Mouse (Mus musculus) CD8-positive naive resting alpha-beta T cell, adult 57 days (primary cell): Measurements from ENCODE around the gene Tmf1. TPM values are rescaled to one million over a fixed set of nuclear protein-coding genes. Genes with fewer than 3 reads are reported as not detected.

ENCODE experiments used
- total RNA-seq: library from RNA; stranded (reverse); gene quantifications from one replicate; pipeline ENCODE4 v1.2.4, GENCODE M21; 2023

Gene Tmf1
- total RNA-seq: 51.3 TPM

GRCm38 (mm10) chr6:97178491-97179366 lies at the start of gene Tmf1:
Gene Tmf1 (minus strand): TSS chr6:97179122.

GRCm38 (mm10) chr6:97210191-97210961 lies 31.5 kb upstream of the Tmf1 start, which contains the start of gene Arl6ip5:
Gene Arl6ip5 (plus strand): TSS chr6:97210689.

GRCm38 (mm10) chr6:97205439-97205885 lies 26.5 kb upstream of the Tmf1 start, which contains the start of gene Uba3:
Gene Uba3 (minus strand): TSS chr6:97205647.

GRCm38 (mm10) chr6:97148383-97149251 lies 30.3 kb downstream of the Tmf1 start, which contains the start of gene Eogt:
Gene Eogt (minus strand): TSS chr6:97149182.

Other genes with a start within 250 kb of the Tmf1 start
- not detected for gene Fam19a4, start 118.7 kb downstream of the Tmf1 start, total RNA-seq
- gene Eogt, start 29.9 kb downstream of the Tmf1 start, total RNA-seq: 9.7 TPM
- 44.1 TPM for gene Uba3, start 26.5 kb upstream of the Tmf1 start, total RNA-seq
- 182 TPM for gene Arl6ip5, start 31.6 kb upstream of the Tmf1 start, total RNA-seq
- gene Lmod3, start 73.6 kb upstream of the Tmf1 start, total RNA-seq: not detected